Mouse (Mus musculus): ENCODE results near the gene Fry. TPM values are rescaled to one million over a fixed set of nuclear protein-coding genes. Genes with fewer than 3 reads are reported as not detected.

Gene Fry
- polyA plus RNA-seq, 1 experiment, result 2.1 TPM

- Histone ChIP-seq H3ac (ENCODE audit: control insufficient read depth, insufficient read length) (no peak overlapping the region), H3K4me2 (ENCODE audit: low read depth) (no peak overlapping the region), H3K36me3 (ENCODE audit: control insufficient read depth, insufficient read depth) (no peaks in the 10 kb centered on the region), H3K4me3 (no peak overlapping the region), H3K79me2 (ENCODE audit: control insufficient read depth, insufficient read depth) (no peaks in the 10 kb centered on the region), H3K27me3 (ENCODE audit: control insufficient read depth, insufficient read depth, insufficient read length) (no peaks in the 10 kb centered on the region)
- no peak for TF ChIP-seq E2F4 (IDR thresholded peaks at IDR 0.05; ENCODE audit: insufficient read depth)
- no peak for TF ChIP-seq SRF (IDR thresholded peaks at IDR 0.05; ENCODE audit: control insufficient read depth, insufficient read length, low read depth)
- TF ChIP-seq TCF12 (IDR thresholded peaks at IDR 0.05; ENCODE audit: insufficient read depth, poor library complexity, severe bottlenecking), result no peak
- no peak for TF ChIP-seq POLR2AphosphoS2 (IDR thresholded peaks at IDR 0.05; ENCODE audit: insufficient read length, low read depth)
- TF ChIP-seq CEBPB (IDR thresholded peaks at IDR 0.05; ENCODE audit: insufficient read depth, poor library complexity, severe bottlenecking), result no peak
- no peak for TF ChIP-seq MYOG (IDR thresholded peaks at IDR 0.05; ENCODE audit: control insufficient read depth in 1 of 3, insufficient read depth in 1 of 3, insufficient read length in 2 of 3, low read depth in 2 of 3)
- TF ChIP-seq REST (IDR thresholded peaks at IDR 0.05; ENCODE audit: insufficient read depth, insufficient read length), result no peak
- TF ChIP-seq TCF3 (IDR thresholded peaks at IDR 0.05; ENCODE audit: insufficient read length, low read depth), result no peak
- TF ChIP-seq USF1 (IDR thresholded peaks at IDR 0.05; ENCODE audit: low read depth), result no peak
- no peak for TF ChIP-seq POLR2A (IDR thresholded peaks at IDR 0.05; ENCODE audit: insufficient read length, low read depth)
- no peak for TF ChIP-seq MAX (IDR thresholded peaks at IDR 0.05; ENCODE audit: low read depth)
- TF ChIP-seq MYOD1 (IDR thresholded peaks at IDR 0.05; ENCODE audit: control insufficient read depth in 1 of 3, insufficient read length in 2 of 3, low read depth in 2 of 3), result no peak
Measured at GRCm38 (mm10) chr5:150268261-150268660, 149.8 kb downstream of the Fry start.

- Histone ChIP-seq H3K27me3 (ENCODE audit: control insufficient read depth, insufficient read depth, insufficient read length) (no peaks in the 10 kb centered on the region), H3K79me2 (ENCODE audit: control insufficient read depth, insufficient read depth) (no peaks in the 10 kb centered on the region), H3K36me3 (ENCODE audit: control insufficient read depth, insufficient read depth) (no peaks in the 10 kb centered on the region), H3K4me3 (no peak overlapping the region), H3K4me2 (ENCODE audit: low read depth) (no peak overlapping the region), H3ac (ENCODE audit: control insufficient read depth, insufficient read length) (no peak overlapping the region)
- TF ChIP-seq TCF3 (IDR thresholded peaks at IDR 0.05; ENCODE audit: insufficient read length, low read depth), result no peak
- TF ChIP-seq USF1 (IDR thresholded peaks at IDR 0.05; ENCODE audit: low read depth), result no peak
- no peak for TF ChIP-seq MYOG (IDR thresholded peaks at IDR 0.05; ENCODE audit: control insufficient read depth in 1 of 3, insufficient read depth in 1 of 3, insufficient read length in 2 of 3, low read depth in 2 of 3)
- TF ChIP-seq E2F4 (IDR thresholded peaks at IDR 0.05; ENCODE audit: insufficient read depth), result no peak
- no peak for TF ChIP-seq POLR2AphosphoS2 (IDR thresholded peaks at IDR 0.05; ENCODE audit: insufficient read length, low read depth)
- TF ChIP-seq SRF (IDR thresholded peaks at IDR 0.05; ENCODE audit: control insufficient read depth, insufficient read length, low read depth), result no peak
- TF ChIP-seq MAX (IDR thresholded peaks at IDR 0.05; ENCODE audit: low read depth), result no peak
- no peak for TF ChIP-seq POLR2A (IDR thresholded peaks at IDR 0.05; ENCODE audit: insufficient read length, low read depth)
- no peak for TF ChIP-seq MYOD1 (IDR thresholded peaks at IDR 0.05; ENCODE audit: control insufficient read depth in 1 of 3, insufficient read length in 2 of 3, low read depth in 2 of 3)
- TF ChIP-seq CEBPB (IDR thresholded peaks at IDR 0.05; ENCODE audit: insufficient read depth, poor library complexity, severe bottlenecking), result no peak
- no peak for TF ChIP-seq REST (IDR thresholded peaks at IDR 0.05; ENCODE audit: insufficient read depth, insufficient read length)
- TF ChIP-seq TCF12 (IDR thresholded peaks at IDR 0.05; ENCODE audit: insufficient read depth, poor library complexity, severe bottlenecking), result no peak
Measured at GRCm38 (mm10) chr5:150270468-150270867, 152.0 kb downstream of the Fry start.

GRCm38 (mm10) chr5:150272173-150272572, 153.7 kb downstream of the Fry start:
- TF ChIP-seq MYOG (IDR thresholded peaks at IDR 0.05; ENCODE audit: control insufficient read depth in 1 of 3, insufficient read depth in 1 of 3, insufficient read length in 2 of 3, low read depth in 2 of 3), result no peak
- Histone ChIP-seq H3K4me3 (no peak overlapping the region), H3K36me3 (ENCODE audit: control insufficient read depth, insufficient read depth) (no peaks in the 10 kb centered on the region), H3K4me2 (ENCODE audit: low read depth) (no peak overlapping the region), H3K79me2 (ENCODE audit: control insufficient read depth, insufficient read depth) (no peaks in the 10 kb centered on the region), H3ac (ENCODE audit: control insufficient read depth, insufficient read length) (no peak overlapping the region), H3K27me3 (ENCODE audit: control insufficient read depth, insufficient read depth, insufficient read length) (no peaks in the 10 kb centered on the region)

GRCm38 (mm10) chr5:150275314-150275713, 156.9 kb downstream of the Fry start:
- H3K27me3 ChIP-seq (ENCODE audit: control insufficient read depth, insufficient read depth, insufficient read length), result no peaks in the 10 kb centered on the region
- no peak for TF ChIP-seq POLR2AphosphoS2 (IDR thresholded peaks at IDR 0.05; ENCODE audit: insufficient read length, low read depth)
- TF ChIP-seq MAX (IDR thresholded peaks at IDR 0.05; ENCODE audit: low read depth), result no peak
- no peak for TF ChIP-seq CEBPB (IDR thresholded peaks at IDR 0.05; ENCODE audit: insufficient read depth, poor library complexity, severe bottlenecking)
- no peak for TF ChIP-seq SRF (IDR thresholded peaks at IDR 0.05; ENCODE audit: control insufficient read depth, insufficient read length, low read depth)
- no peak for TF ChIP-seq TCF3 (IDR thresholded peaks at IDR 0.05; ENCODE audit: insufficient read length, low read depth)
- no peak for TF ChIP-seq E2F4 (IDR thresholded peaks at IDR 0.05; ENCODE audit: insufficient read depth)
- TF ChIP-seq TCF12 (IDR thresholded peaks at IDR 0.05; ENCODE audit: insufficient read depth, poor library complexity, severe bottlenecking), result no peak
- TF ChIP-seq USF1 (IDR thresholded peaks at IDR 0.05; ENCODE audit: low read depth), result no peak
- no peak for TF ChIP-seq MYOD1 (IDR thresholded peaks at IDR 0.05; ENCODE audit: control insufficient read depth in 1 of 3, insufficient read length in 2 of 3, low read depth in 2 of 3)
- no peak for TF ChIP-seq POLR2A (IDR thresholded peaks at IDR 0.05; ENCODE audit: insufficient read length, low read depth)
- no peak for TF ChIP-seq REST (IDR thresholded peaks at IDR 0.05; ENCODE audit: insufficient read depth, insufficient read length)
- TF ChIP-seq MYOG (IDR thresholded peaks at IDR 0.05; ENCODE audit: control insufficient read depth in 1 of 3, insufficient read depth in 1 of 3, insufficient read length in 2 of 3, low read depth in 2 of 3), result no peak
- H3ac ChIP-seq (ENCODE audit: control insufficient read depth, insufficient read length), result no peak overlapping the region
- no peak overlapping the region for H3K4me3 ChIP-seq
- H3K4me2 ChIP-seq (ENCODE audit: low read depth), result no peak overlapping the region
- no peaks in the 10 kb centered on the region for H3K79me2 ChIP-seq (ENCODE audit: control insufficient read depth, insufficient read depth)
- no peaks in the 10 kb centered on the region for H3K36me3 ChIP-seq (ENCODE audit: control insufficient read depth, insufficient read depth)

- H3ac ChIP-seq (ENCODE audit: control insufficient read depth, insufficient read length), result no peak overlapping the region
- no peaks in the 10 kb centered on the region for H3K79me2 ChIP-seq (ENCODE audit: control insufficient read depth, insufficient read depth)
- H3K27me3 ChIP-seq (ENCODE audit: control insufficient read depth, insufficient read depth, insufficient read length), result no peaks in the 10 kb centered on the region
- TF ChIP-seq E2F4 (IDR thresholded peaks at IDR 0.05; ENCODE audit: insufficient read depth), result no peak
- no peak for TF ChIP-seq SRF (IDR thresholded peaks at IDR 0.05; ENCODE audit: control insufficient read depth, insufficient read length, low read depth)
- no peak for TF ChIP-seq MAX (IDR thresholded peaks at IDR 0.05; ENCODE audit: low read depth)
- TF ChIP-seq TCF3 (IDR thresholded peaks at IDR 0.05; ENCODE audit: insufficient read length, low read depth), result no peak
- TF ChIP-seq MYOD1 (IDR thresholded peaks at IDR 0.05; ENCODE audit: control insufficient read depth in 1 of 3, insufficient read length in 2 of 3, low read depth in 2 of 3), result no peak
- TF ChIP-seq TCF12 (IDR thresholded peaks at IDR 0.05; ENCODE audit: insufficient read depth, poor library complexity, severe bottlenecking), result no peak
- TF ChIP-seq MYOG (IDR thresholded peaks at IDR 0.05; ENCODE audit: control insufficient read depth in 1 of 3, insufficient read depth in 1 of 3, insufficient read length in 2 of 3, low read depth in 2 of 3), result no peak
- no peak for TF ChIP-seq CEBPB (IDR thresholded peaks at IDR 0.05; ENCODE audit: insufficient read depth, poor library complexity, severe bottlenecking)
- no peaks in the 10 kb centered on the region for H3K36me3 ChIP-seq (ENCODE audit: control insufficient read depth, insufficient read depth)
- H3K4me2 ChIP-seq (ENCODE audit: low read depth), result no peak overlapping the region
- H3K4me3 ChIP-seq, result no peak overlapping the region
Measured at GRCm38 (mm10) chr5:150276611-150277010, 158.2 kb downstream of the Fry start.
